Mouse (Mus musculus) lung, adult 2 months (tissue): ENCODE measurements at regions not wholly inside any gene's neighbourhood (a gene's known extent, or its start where the extent isn't known, plus 50 kb on each side); places are given as distances from the start of the nearest gene placed in this dataset.

ENCODE experiments used
- DNase-seq: peaks from one replicate; pipeline ENCODE4 v3.0.0; 2022
- H3K4me1 ChIP-seq: fragments of 200-500 bp; 2 replicates; pipeline ENCODE4 v1.6.1; 2011; ENCODE audit warnings: low read length; ENCODE audit not compliant: control insufficient read depth, insufficient read depth
- H3K4me3 ChIP-seq: fragments of 200-500 bp; replicated peaks from 2 replicates; pipeline ENCODE3; 2011; ENCODE audit warnings: low read depth, mild to moderate bottlenecking, control low read depth, low read length; ENCODE audit errors: extremely low read depth
- CTCF ChIP-seq: fragments of 200-500 bp; IDR thresholded peaks from 2 replicates; pipeline ENCODE4 v1.5.1; 2011; ENCODE audit warnings: mild to moderate bottlenecking, low read length, control low read depth; ENCODE audit not compliant: insufficient read depth
- POLR2A ChIP-seq: fragments of 200-500 bp; IDR thresholded peaks from 2 replicates; pipeline ENCODE4 v1.6.1; 2011; ENCODE audit warnings: low read depth, mild to moderate bottlenecking, control low read depth, low read length, borderline replicate concordance; ENCODE audit errors: extremely low read depth
- WGBS: fragments of 180-500 bp; shearing (Covaris S2); methylation state at CpG from one replicate; pipeline ENCODE4 v1.1.7; 2018; 5-methylcytosine and 5-hydroxymethylcytosine counted together

DNA sequence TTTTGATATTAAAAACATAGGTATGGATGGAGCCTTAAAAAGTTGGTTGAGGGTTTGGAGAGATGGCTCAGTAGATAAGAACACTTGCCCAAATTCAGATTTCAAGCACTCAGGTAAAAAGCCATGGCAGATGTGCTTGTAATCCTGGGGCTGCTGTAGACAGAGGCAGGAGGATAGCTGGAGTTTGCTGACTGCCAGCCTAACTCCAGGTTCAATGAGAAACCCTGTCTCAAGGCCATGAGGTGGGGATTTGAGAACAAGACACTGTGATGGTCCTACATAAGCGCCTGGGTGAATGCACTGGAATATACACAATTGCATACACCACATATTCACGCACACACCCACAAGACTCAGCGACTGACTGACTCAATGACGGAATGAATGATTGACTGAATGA, 71.3 kb upstream of the Foxn3 start:
- Histone ChIP-seq H3K4me1 (no peaks in the 10 kb centered on the region), H3K4me3 (no peak overlapping the region)
- DNase-seq = no peak
- 93% methylated on average over 4 of the region's 4 CpGs for WGBS
- TF ChIP-seq CTCF (no peak), POLR2A (no peak)

DNA sequence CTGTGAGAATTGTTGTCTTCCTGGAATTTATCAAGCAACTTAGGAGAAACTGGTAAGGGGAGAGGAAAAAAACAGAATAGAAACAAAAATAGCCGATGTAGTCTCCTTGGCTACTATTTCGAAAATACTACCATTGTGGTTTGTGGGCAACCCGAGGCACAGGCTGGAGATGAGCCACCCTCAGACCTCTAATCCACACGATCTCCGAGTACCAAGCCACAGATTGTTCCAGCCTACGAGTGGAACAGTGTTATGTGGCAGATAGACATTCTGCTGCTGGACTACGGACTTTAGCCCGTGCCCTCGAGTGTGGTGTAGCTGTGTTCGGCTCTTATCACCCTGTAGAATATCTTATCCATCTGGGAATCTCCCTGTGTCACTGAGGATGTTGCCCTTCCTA, 70.3 kb upstream of the Foxn3 start:
- WGBS = 76% methylated on average over 10 of the region's 10 CpGs
- no peak for DNase-seq
- no peak overlapping the region for H3K4me3 ChIP-seq
- TF ChIP-seq CTCF (no peak), POLR2A (no peak)
- no peaks in the 10 kb centered on the region for H3K4me1 ChIP-seq

DNA sequence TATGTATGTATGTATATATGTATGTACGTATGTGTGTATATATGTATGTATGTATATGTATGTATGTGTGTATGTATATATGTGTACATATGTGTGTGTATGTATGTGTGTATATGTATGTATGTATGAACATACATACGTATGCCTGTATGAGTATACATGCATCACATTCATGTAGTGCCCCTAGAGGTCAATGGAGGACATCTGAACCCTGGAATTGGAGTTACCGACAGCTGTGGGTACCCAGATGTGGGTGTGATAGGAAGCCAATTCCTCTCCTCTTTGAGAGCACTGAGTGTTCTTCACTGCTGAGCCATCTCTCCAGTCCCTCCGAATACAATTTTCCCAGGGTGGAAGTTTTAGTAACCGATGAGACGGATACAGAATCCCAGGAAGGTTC, 69.6 kb upstream of the Foxn3 start:
- DNase-seq = no peak
- no peaks in the 10 kb centered on the region for H3K4me1 ChIP-seq
- 86% methylated on average over 6 of the region's 6 CpGs for WGBS
- TF ChIP-seq CTCF = no peak
- TF ChIP-seq POLR2A = no peak
- no peak overlapping the region for H3K4me3 ChIP-seq

DNA sequence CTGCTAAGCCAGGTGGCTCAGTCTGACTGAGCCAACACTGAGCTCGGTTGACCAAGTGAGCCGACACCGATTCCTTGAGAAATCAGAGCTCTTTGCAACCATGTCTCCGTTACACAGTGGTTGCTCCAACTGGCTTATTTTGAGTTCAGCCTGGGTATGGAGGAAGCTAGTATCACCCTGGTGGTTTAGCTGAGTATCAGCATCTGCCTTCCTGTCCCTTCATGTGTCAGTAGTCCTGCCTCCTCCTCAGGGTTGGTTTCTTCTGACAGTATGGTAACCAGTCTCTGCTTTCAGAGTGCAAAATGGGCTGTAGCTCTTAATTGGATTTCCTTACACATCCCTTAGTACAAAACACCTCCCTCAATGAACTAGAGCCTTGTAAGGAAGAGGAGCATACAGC, 66.2 kb upstream of the Foxn3 start:
- Histone ChIP-seq H3K4me3 (no peak overlapping the region), H3K4me1 (no peaks in the 10 kb centered on the region)
- WGBS = 88% methylated on average over 4 of the region's 4 CpGs
- no peak for DNase-seq
- TF ChIP-seq CTCF (no peak), POLR2A (no peak)

DNA sequence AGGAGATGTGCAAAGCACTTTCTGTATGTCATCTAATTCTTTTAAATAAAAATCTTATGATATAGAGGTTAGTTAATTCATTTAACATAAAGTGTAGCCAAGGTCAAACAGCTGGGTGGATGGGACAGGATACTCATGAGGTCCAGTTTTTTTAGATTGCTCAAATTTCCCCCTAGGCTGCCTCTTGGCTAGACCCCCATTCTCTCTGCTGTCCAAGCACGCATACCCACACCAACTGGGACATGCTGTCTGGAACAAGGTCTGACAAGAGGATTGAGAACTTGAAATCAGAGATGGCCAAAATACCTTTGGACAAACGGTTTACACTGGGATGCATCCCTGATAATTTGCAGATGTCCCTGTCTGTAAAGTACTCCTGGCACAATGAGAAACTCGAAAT, 65.0 kb upstream of the Foxn3 start:
- Histone ChIP-seq H3K4me1 (no peaks in the 10 kb centered on the region), H3K4me3 (no peak overlapping the region)
- TF ChIP-seq CTCF (no peak), POLR2A (no peak)
- 70% methylated on average over 3 of the region's 3 CpGs for WGBS
- DNase-seq = no peak

DNA sequence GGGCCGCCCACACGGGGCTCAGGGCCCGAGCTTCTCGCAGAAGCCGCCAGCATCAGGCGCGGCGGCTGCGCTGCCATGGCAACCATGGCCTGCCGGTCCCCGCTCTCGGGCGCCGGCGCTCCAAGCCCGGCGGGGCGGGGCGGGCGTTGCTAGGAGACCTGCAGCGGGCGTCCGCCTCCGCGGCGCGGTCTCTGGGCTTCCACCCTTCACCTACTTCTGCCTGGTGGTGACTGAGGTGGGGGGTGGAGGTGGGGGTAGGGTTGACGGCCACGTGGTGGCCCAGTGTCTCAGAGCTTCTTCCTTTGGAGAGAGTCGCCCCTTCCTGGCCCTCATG, 64.5 kb upstream of the Foxn3 start:
- no peak for TF ChIP-seq POLR2A
- TF ChIP-seq CTCF = no peak
- DNase-seq = peak; percentile 78

DNA sequence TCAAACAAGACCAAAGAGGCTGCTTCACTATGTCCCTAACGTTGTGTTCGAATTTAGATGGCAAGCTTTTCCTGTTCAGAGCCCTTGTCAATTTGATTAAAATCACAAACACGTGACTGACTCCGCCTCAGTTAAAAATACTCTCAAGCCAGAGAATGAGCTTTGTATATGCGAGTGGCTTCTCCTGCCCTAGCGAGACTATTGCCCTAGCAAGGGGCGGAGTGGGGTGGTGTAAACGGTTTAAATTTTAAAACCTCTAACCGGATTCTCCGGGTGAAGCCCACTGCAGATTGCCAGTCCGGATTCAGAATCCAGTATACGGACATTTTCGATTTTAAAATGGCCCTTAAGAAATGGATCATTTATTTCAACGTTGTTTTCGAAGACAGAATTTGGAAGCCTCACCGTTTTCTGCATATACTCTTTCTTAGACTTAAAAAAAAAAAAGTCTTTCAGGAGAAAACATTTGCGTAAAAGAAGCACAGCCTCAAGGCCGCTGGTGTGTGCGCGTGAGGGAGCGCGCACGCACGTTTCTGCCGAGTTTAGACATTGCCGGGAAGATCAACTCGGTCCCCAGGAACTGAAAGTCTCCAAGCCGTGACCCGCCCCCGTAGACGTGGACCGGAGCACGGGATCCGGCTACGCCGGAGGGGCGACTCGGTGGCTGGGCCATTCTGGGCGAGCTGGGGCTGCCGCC, 64.0 kb upstream of the Foxn3 start:
- TF ChIP-seq POLR2A (no peak), CTCF (no peak)
- H3K4me3 ChIP-seq = peak overlapping the region; percentile 51
- 2% methylated on average over 40 of the region's 40 CpGs for WGBS
- H3K4me1 ChIP-seq = no peaks in the 10 kb centered on the region
- DNase-seq = no peak

More for the DNA sequence above, 64.5 kb upstream of the Foxn3 start:
- no peaks in the 10 kb centered on the region for H3K4me1 ChIP-seq
- WGBS = under 1% methylated on average over 30 of the region's 30 CpGs
- peak overlapping the region; percentile 51 for H3K4me3 ChIP-seq

DNA sequence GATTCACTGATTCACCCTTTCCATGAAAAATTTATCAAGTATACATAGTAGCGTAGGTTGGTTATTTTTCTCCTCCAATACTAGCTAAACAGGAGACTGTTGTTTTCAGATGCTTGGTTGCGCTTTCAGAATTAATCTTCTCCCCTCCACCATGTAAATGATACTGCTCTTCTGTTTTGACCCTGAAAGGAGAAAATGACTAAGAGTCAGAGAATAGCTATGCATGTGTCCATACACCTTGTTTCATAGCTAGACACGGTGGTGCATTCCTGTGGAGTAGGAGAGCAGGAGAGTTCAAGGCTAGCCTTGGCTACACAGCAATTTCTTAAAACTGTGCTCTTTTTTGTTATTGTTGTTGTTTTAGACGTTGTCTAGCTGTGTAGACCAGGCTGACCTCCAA, 62.8 kb upstream of the Foxn3 start:
- TF ChIP-seq POLR2A = no peak
- no peak for TF ChIP-seq CTCF
- Histone ChIP-seq H3K4me1 (no peaks in the 10 kb centered on the region), H3K4me3 (no peak overlapping the region)
- WGBS = 83% methylated on average over 4 of the region's 4 CpGs
- DNase-seq = no peak

DNA sequence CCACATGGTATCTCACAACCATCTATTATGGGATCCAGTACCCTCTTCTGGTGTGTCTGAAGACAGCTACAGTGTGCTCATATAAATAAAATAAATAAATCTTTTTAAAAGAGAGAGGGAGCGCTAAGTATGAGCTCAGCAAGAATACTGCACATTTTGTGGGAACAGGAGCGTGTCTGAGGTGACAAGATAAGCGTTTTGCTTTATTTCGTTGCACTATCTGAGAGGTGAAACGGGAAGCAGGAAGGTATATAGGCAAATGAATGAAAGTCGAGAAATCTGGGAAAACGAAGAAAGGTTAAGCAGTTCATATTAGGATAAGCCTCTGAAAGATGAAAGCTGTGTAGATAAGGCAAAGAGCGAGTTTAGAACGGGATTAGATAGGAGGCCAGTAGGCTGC, 61.7 kb upstream of the Foxn3 start:
- H3K4me1 ChIP-seq = no peaks in the 10 kb centered on the region
- H3K4me3 ChIP-seq = no peak overlapping the region
- TF ChIP-seq CTCF = no peak
- TF ChIP-seq POLR2A = no peak
- 68% methylated on average over 9 of the region's 9 CpGs for WGBS
- DNase-seq = no peak

DNA sequence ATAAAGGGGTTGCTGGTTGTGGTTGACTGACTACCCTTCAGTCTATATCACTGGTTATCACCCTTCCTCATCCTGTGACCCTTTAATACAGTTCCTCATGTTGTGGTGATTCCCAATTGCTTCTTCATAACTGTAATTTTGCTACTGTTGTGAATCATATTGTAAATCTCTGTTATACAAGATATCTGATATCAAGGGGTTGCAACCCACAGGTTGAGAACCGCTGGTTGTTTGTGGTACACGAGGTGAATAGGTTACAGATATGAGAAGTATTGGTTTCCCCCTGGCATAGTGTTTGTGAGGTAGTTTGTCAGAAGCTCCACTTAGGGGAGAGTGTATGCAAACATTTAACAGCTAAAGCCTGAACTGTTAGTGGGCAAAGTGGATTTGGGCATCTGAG, 58.9 kb upstream of the Foxn3 start:
- TF ChIP-seq CTCF (no peak), POLR2A (no peak)
- DNase-seq = no peak
- no peak overlapping the region for H3K4me3 ChIP-seq
- no peaks in the 10 kb centered on the region for H3K4me1 ChIP-seq
- 72% methylated on average over 2 of the region's 2 CpGs for WGBS
